Mouse (Mus musculus) midbrain, embryonic 11.5 days (tissue): ENCODE measurements around the gene Vars. TPM values are rescaled to one million over a fixed set of nuclear protein-coding genes. Genes with fewer than 3 reads are reported as not detected.
A peak's percentile ranks its signal among the peaks of the same experiment; 100 is the strongest.

Experiments used
- ATAC-seq: fragments of 200-750 bp; cut with Nextera tagmentation; 2 replicates; pipeline ENCODE4 v1.8.0; 2017; ENCODE audit warnings: moderate TSS enrichment, moderate library complexity; ENCODE audit not compliant: low FRiP score
- DNase-seq: peaks from one replicate; pipeline ENCODE4 v3.0.0; 2015; ENCODE audit warnings: low spot score; ENCODE audit errors: missing footprints
- H3K27ac ChIP-seq: fragments of 300-500 bp; sonication (generic); 2 replicates; pipeline ENCODE4 v1.5.1; 2014; ENCODE audit warnings: low read depth, low read length
- H3K27me3 ChIP-seq: fragments of 300-500 bp; sonication (generic); 2 replicates; pipeline ENCODE4 v1.6.1; 2014; ENCODE audit warnings: mild to moderate bottlenecking, low read length, moderate library complexity, mixed read lengths; ENCODE audit not compliant: control insufficient read depth, insufficient read depth
- H3K36me3 ChIP-seq: fragments of 300-500 bp; sonication (generic); 2 replicates; pipeline ENCODE4 v1.6.1; 2014; ENCODE audit warnings: mild to moderate bottlenecking, low read length, moderate library complexity, mixed read lengths; ENCODE audit not compliant: control insufficient read depth, insufficient read depth
- H3K4me1 ChIP-seq: fragments of 300-500 bp; sonication (generic); 2 replicates; pipeline ENCODE4 v1.6.1; 2014; ENCODE audit warnings: low read length; ENCODE audit not compliant: control insufficient read depth, insufficient read depth
- H3K4me2 ChIP-seq: fragments of 300-500 bp; sonication (generic); 2 replicates; pipeline ENCODE4 v1.6.1; 2014; ENCODE audit warnings: mild to moderate bottlenecking, moderate library complexity
- H3K4me3 ChIP-seq: fragments of 300-500 bp; sonication (generic); 2 replicates; pipeline ENCODE4 v1.5.1; 2014; ENCODE audit warnings: low read depth, low read length
- H3K9ac ChIP-seq: fragments of 300-500 bp; sonication (generic); 2 replicates; pipeline ENCODE4 v1.6.1; 2014; ENCODE audit warnings: low read length
- H3K9me3 ChIP-seq: fragments of 300-500 bp; sonication (generic); 2 replicates; pipeline ENCODE4 v1.6.1; 2016; ENCODE audit warnings: low read length; ENCODE audit not compliant: control insufficient read depth
- WGBS: fragments of 180-500 bp; shearing (Covaris S2); extraction: QIAGEN DNeasy Blood & Tissue Kit; methylation state at CpG from one replicate; pipeline ENCODE4 v1.1.7; 2014; 5-methylcytosine and 5-hydroxymethylcytosine counted together
- polyA plus RNA-seq: library from polyadenylated mRNA; unstranded; fragments of >200 nt; fragmentation: Nextera tagmentation; extraction: Ambion mirVana; gene quantifications from 2 replicates; pipeline ENCODE4 v1.2.1, GENCODE M21; 2014

Vars gene
- polyA plus RNA-seq, 1 experiment from 2014 or later: 81.2 TPM

DNA sequence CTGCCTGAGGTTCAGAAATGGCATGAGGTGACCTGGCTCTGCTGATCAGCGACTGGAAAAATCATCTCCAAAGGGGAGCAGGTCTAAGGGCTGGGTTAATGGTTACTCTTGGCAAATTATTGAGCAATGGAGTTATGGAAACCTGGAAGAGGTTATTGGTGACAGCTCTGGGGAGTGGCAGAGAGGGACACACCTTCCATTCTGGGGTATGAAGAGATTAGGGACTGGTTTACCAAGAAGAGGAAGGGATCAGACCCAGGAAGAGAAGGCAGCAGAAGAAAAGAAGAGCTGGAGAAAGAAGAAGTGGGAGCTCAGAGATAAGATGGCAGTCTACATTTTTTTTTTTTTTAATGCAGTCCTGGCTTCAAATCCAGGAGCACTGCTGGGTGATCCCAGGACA, 46.9 kb downstream of the Vars start:
- Histone ChIP-seq H3K9me3 (no peaks in the 10 kb centered on the region), H3K4me3 (no peak overlapping the region), H3K4me1 (peaks cover 52% of the 10 kb centered on the region), H3K27me3 (no peaks in the 10 kb centered on the region), H3K9ac (0 out of 2 replicates have a peak overlapping the region, but pooled peaks have one; percentile 9), H3K4me2 (no peak overlapping the region), H3K27ac (peak overlapping the region; percentile 57), H3K36me3 (peaks cover 1% of the 10 kb centered on the region; the same call in 1 of the 2 replicates)
- 66% methylated on average over 1 of the region's 1 CpGs for WGBS
- ATAC-seq (no peak), DNase-seq (no peak)

DNA sequence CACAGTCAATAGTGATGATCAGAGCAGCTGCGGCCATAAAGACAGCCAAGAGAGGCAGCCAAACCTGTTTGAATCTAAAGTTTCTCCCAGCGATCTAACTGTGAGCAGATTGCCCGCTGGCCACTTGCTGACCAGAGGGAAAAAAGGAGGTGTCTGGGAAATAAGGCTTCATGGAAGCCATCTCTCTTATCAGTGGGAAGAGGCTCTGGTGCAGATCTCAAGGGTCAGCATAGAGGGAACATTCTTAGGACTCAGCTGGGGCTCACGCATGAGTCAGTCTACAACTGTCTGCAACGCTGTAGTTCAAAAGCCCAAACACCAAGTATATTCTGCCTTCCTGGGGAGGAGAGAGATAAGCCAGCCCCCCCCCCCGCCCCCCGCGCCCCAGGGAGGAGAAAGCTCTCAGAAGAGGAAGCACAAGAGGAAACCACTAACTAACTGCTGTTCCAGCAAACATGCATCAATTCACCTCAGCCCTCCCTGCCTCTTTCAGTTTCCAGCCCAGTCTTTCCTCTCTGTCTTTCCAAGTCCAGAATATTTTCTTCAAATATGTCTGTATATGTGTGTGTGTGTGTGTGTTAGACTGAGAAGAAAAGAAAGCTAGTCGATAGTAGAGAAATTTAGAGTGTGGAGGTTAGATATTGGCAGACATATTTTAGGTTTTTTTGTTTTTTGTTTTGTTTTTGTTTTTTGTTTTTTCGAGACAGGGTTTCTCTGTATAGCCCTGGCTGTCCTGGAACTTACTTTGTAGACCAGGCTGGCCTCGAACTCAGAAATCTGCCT, 47.6 kb downstream of the Vars start:
- Histone ChIP-seq H3K36me3 (peaks cover 2% of the 10 kb centered on the region; the same call in 1 of the 2 replicates), H3K9ac (peak overlapping the region; percentile 34; the same call in 1 of the 2 replicates), H3K4me3 (no peak overlapping the region), H3K27me3 (no peaks in the 10 kb centered on the region), H3K9me3 (no peaks in the 10 kb centered on the region), H3K27ac (peak overlapping the region; percentile 57; the same call in 1 of the 2 replicates), H3K4me2 (peak overlapping the region; percentile 12; the same call in 1 of the 2 replicates), H3K4me1 (peaks cover 52% of the 10 kb centered on the region)
- ATAC-seq: no peak
- 34% methylated on average over 11 of the region's 11 CpGs for WGBS
- DNase-seq: no peak

DNA sequence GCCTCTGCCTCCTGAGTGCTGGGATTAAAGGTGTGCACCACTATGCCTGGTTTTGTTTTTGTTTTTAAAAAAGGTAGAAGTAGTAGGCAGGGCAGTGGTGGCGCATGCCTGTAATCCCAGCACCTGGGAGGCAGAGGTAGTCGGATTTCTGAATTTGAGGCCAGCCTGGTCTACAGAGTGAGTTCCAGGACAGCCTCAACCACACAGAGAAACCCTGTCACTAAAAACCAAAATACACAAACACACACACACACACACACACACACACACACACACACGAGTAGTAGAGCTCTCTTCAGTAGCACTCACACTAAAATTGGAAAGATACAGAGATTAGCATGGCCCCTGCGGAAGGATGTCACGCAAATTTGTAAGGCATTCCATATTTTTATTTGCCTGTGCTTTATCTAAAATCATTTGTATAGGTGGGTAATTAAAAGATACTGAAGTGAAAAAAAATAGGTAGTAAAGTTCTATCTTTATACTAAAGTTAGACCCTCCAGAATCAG, 48.2 kb downstream of the Vars start:
- WGBS: 66% methylated on average over 5 of the region's 5 CpGs
- Histone ChIP-seq H3K4me1 (peaks cover 52% of the 10 kb centered on the region), H3K27ac (peak overlapping the region; percentile 90; the same call in 1 of the 2 replicates), H3K9ac (no peak overlapping the region), H3K36me3 (peaks cover 7% of the 10 kb centered on the region), H3K27me3 (no peaks in the 10 kb centered on the region), H3K4me2 (peak overlapping the region; percentile 68; the same call in 1 of the 2 replicates), H3K9me3 (no peaks in the 10 kb centered on the region), H3K4me3 (no peak overlapping the region; the same call in 1 of the 2 replicates)
- DNase-seq (no peak), ATAC-seq (no peak)

DNA sequence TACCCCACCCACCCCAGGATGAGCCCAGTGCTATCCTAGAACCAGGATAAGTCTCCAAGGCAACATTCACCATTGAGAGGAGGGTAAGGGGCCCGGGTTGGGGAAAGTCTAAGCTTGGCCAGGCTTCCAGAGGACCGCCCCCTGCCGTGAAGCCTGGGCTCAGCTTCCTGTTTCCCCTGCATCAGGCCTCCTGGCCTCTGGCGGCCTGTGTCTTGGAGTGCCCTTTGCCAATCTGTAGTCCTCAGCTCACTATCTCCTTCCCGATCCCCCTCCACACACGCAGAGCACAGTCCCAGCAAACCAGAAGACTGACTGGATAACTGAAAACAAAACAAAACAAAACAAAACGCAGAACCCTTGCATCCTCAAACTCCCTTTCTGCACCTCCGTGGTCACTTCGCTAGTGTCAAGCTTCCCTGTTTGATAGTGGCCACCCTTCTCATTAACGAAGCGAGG, 48.8 kb downstream of the Vars start, which contains the start of gene Clic1:
Gene Clic1 (plus strand): TSS at position 406 of the 456 bp plus-strand sequence.
- 1% methylated on average over 11 of the region's 11 CpGs for WGBS
- Histone ChIP-seq H3K4me1 (peaks cover 52% of the 10 kb centered on the region), H3K36me3 (peaks cover 10% of the 10 kb centered on the region), H3K4me3 (peak within 1 kb of the TSS; percentile 54), H3K27me3 (no peaks in the 10 kb centered on the region), H3K4me2 (peak within 1 kb of the TSS; percentile 68), H3K27ac (peak within 1 kb of the TSS; percentile 90), H3K9ac (peak within 1 kb of the TSS; percentile 83), H3K9me3 (no peaks in the 10 kb centered on the region)
- ATAC-seq (peak; percentile 14; the same call in 1 of the 2 replicates), DNase-seq (peak; percentile 97)

DNA sequence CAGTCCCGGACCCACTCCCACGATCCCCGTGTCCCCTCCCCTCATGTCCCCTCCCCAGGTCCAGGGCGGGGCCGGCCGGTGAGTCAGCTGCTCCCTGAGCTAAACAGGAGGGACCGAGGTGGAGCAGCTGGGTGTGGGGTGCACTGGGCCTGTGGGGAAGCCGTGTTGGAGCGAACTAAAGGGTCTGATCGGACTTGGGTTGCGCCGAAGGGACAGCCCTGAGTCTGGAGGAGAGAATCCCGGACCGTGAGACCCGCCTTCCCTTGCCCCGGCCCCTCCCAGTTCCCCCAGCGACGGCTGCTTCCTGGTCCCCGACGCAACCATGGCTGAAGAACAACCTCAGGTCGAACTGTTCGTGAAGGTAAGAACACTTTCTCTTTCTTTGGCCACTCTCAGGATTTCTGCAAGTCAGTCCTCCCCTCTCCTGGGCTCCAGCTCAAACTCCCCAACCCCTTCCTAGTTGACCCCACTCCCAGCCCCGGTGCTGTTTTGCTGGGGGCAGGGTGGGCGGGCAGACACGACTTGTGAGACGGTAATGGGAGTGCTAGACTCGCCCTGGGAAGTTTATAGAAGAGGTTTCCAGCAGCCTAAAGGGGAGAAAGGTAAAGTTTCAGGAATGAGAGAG, 49.5 kb downstream of the Vars start:
- Histone ChIP-seq H3K4me2 (peak overlapping the region; percentile 68), H3K27me3 (no peaks in the 10 kb centered on the region), H3K36me3 (peaks cover 10% of the 10 kb centered on the region), H3K27ac (peak overlapping the region; percentile 90), H3K9ac (peak overlapping the region; percentile 83), H3K4me3 (peak overlapping the region; percentile 54), H3K4me1 (peaks cover 52% of the 10 kb centered on the region), H3K9me3 (no peaks in the 10 kb centered on the region)
- ATAC-seq: 0 out of 2 replicates have a peak, but pooled peaks have one; percentile 6
- WGBS: under 1% methylated on average over 26 of the region's 27 CpGs
- peak; percentile 97 for DNase-seq

DNA sequence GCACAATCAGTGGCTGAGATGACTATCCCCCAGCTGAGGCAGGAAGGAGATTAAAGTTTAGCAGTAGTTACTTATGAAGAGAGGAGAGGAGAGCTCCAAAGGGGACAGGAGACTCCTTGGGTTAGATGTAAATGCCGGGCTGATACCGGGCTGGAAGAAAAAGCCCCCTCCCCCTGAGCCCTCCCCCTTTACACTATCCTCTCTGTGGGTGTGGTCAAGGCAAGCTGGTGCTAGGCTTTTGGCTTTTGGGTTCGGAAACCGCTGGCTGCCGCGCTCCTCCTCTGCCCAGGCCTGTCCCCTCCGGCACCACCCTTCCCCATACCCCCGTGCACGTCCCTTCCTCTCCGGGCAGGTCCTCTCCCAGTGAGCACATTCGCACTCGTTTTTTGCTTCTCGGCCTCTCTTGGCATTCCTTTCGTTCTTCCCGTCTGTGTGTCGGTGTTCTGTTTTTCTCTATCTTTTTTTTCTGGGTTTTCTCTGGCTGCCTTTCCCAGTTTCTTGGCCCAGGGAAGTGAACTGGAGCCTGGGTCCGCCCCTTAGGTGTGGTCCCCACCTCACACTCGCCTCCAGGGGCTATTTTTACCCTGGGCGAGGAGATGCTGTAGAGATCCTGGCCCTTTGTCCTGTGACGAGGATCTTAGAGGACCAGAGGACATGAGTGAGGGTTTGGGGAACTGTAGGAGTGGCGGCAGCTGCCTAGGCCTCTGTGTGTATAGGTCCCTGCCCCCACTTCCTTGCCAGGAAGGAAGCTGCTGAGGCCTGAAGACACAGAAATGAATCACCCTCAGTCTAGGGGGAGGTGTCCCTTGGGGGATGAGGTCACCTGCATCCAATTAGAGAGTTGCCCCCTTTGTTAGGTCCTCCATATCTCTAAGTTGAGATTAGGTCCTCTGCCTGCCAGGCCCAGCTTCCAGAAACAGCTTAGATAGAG, 50.6 kb downstream of the Vars start:
- peak overlapping the region; percentile 68 for H3K4me2 ChIP-seq
- no peaks in the 10 kb centered on the region for H3K27me3 ChIP-seq
- peak overlapping the region; percentile 88 for H3K27ac ChIP-seq
- WGBS: 3% methylated on average over 21 of the region's 21 CpGs
- ATAC-seq (peak; percentile 75), DNase-seq (peak; percentile 97)
- H3K9ac ChIP-seq: peak overlapping the region; percentile 83
- peak overlapping the region; percentile 54 for H3K4me3 ChIP-seq
- H3K9me3 ChIP-seq: no peaks in the 10 kb centered on the region
- peaks cover 46% of the 10 kb centered on the region for H3K4me1 ChIP-seq
- peaks cover 15% of the 10 kb centered on the region for H3K36me3 ChIP-seq

DNA sequence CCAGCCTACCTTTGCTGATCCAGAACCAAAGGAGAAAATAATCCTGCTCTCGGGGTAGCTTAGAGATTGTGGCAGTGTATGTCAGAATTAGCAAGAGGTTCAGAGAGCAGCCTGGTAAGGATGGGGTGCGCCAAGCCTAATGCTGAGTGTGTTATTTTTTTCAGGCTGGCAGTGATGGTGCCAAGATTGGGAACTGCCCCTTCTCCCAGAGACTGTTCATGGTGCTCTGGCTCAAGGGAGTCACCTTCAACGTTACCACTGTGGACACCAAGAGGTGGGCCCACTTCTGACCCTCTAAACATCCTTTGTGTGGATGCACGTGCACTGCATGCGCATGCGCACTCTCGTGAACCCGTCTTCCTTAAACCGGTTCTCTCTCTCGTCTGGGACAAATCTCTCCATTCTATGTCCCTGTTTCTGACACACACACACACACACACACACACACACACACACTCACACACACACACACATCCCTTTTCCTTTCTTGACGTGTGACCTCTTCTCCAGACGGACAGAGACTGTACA, 51.5 kb downstream of the Vars start:
- no peaks in the 10 kb centered on the region for H3K9me3 ChIP-seq
- H3K36me3 ChIP-seq: peaks cover 15% of the 10 kb centered on the region
- peak overlapping the region; percentile 88 for H3K27ac ChIP-seq
- no peak for ATAC-seq
- H3K4me3 ChIP-seq: peak overlapping the region; percentile 54
- no peaks in the 10 kb centered on the region for H3K27me3 ChIP-seq
- 81% methylated on average over 12 of the region's 12 CpGs for WGBS
- no peak for DNase-seq
- H3K9ac ChIP-seq: peak overlapping the region; percentile 83
- peak overlapping the region; percentile 68 for H3K4me2 ChIP-seq
- peaks cover 40% of the 10 kb centered on the region for H3K4me1 ChIP-seq
